Mouse (Mus musculus) activated CD4-positive, CD25-positive, alpha-beta regulatory T cell, adult 4 months (primary cell): ENCODE data around the gene Ddost. TPM values are rescaled to one million over a fixed set of nuclear protein-coding genes. Genes with fewer than 3 reads are reported as not detected.

ENCODE experiments used
- ATAC-seq: one replicate; pipeline ENCODE4 v1.8.0; 2017
- polyA plus RNA-seq, 2 experiments: library from polyadenylated mRNA; unstranded; fragments of 100-300 nt; shearing (Covaris generic); gene quantifications; one replicate each; pipeline ENCODE4 v1.2.1; 2017

Ddost gene
- polyA plus RNA-seq, 2 experiments from 2014 or later: 91.1 to 119 TPM

DNA sequence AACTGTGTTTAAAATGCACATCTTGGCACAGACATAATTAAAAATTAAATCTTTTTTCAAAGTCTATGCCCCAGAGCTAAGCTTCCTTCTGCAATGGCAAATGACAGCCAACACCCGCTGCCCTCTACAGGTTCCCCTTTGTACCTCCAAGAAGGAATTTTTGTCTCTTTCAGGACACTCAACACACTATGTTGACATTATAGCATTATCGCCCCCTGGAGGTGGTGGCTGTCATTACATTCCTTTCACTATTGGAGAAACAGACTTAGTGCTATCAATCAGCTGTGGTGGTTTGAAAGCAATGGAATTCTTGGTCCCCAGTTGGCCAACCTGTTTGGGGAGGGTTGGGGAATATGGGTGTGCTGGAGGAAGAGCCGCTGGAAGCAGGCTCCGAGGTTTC lies 35.4 kb downstream of the Ddost start:
- ATAC-seq: no peak

DNA sequence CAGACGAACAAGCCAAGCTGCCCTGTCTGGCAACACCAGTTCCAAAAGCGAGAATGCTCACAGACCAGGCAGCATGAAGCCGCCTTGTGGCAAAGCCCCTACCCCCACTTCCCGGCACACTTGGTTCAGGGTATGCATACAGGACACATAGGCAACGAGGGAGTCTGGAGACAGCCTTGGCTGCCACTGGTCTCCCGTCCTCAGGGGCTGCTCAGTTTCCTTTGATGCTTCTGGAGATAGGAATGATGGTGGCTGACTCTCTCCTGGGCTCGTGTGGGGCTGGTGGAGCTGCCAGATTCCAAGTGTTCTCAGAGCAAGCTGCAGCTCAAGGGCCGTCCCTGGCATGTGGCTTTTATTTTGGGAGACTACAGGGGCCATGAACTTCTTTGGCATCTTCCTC lies 36.9 kb downstream of the Ddost start:
- ATAC-seq: no peak

DNA sequence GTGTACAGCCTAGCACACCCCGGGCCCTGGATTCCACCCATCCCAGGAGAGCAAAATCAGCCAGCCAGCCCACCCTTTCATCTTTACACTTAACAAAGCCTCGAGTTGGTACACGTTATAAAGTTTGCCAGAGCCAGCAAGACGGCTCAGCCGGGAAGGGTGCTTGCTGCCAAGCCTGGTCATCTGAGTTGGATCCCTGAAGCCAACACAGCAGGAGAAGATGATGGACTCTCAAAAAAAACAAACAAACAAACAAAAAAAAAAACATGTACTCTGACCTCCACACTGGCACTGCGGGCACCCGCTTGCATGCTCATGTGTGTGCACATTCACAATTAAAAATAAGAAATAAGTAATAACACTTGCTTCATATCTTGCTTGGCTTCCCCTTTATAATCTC lies 37.5 kb downstream of the Ddost start:
- no peak for ATAC-seq

DNA sequence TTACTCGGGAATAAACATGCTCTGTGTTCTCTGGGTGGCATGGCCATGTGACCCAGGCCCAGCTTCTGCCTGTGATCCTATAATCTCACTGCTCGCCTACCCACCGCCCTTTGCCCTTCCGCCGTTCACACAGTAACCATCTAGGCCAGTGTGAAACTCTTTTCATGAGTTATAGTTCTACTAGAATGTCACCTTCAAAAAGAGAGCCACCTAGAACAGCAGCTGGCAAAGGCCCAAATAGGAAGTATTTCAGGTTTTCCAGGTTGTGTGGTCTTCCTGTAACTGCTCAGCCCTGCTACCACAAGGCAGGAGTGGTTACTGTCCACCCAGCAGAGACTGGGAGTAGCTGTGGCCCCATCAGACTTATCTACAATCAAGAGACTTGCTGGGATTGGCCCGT lies 38.2 kb downstream of the Ddost start:
- no peak for ATAC-seq

DNA sequence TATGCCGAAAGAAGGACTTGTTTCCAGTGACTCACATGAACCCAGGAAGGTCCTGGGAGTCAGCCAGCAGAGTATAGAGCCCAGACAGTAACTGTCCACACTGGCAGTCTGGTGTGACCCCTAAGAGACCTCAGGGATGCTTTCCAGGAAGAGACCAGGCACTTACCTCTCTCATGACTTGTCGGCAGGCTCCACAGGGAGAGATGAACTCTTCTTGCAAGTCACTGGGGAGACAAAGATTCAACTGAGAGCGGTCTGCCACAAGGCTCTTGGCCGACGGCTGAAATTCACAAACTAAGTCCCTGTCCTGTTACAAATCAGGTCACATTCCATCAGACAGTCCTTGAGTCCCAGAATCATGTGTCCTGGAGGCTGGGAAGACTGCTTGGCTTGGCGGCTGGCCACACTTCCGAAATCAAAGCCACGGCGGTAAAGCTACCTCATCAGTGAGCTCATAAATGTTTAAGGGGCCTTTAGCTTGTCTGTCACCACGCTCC lies 38.9 kb downstream of the Ddost start:
- no peak for ATAC-seq

DNA sequence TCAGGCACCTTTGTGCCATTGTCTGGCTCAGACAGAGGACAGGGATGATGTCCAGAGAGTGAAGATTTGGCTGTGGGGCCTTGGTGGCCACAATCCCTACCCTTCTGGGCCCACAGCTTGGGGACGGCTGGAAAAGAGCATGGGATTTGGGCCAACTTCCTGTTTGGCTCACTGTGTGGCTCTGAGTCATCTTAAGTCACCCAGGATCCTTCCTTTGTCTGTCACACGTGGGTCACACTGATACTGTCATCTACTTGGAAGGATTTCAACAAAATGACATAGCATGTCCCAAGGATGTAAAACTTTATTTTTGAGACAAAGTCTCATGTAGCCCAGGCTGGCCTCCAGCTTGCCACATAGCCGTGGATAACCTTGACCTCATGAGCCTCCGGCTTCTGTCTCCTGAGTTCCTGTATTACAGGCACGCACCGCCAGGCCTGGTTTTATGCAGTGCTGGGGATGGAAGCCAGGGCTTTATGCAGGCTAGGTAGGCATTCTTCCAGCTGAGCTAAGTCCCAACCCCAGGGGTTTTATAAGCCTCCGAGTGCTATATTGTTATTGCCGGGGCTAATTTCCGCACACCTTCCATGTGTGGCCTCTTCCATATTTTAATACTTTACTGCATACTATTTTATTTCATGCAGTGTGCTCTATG lies 40.5 kb downstream of the Ddost start:
- no peak for ATAC-seq

DNA sequence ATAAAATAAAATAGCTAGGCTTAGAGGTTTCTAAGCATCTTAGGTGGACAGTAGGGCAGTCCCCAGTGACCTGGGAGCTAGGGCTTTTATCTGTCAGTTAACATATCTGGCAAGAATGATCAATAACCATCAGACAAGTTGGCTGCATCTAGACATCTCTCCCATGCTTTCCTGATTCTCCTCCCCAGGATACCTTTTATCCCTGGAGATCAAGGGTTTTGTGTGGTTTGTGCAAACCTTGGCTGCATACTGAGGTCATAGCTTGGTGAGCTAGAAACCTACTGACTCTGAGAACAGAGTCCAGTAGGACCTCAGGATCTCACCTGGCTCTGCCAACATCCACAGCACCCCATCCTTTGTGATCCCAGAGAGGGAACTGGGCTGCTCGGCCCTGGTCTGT lies 42.8 kb downstream of the Ddost start:
- no peak for ATAC-seq

DNA sequence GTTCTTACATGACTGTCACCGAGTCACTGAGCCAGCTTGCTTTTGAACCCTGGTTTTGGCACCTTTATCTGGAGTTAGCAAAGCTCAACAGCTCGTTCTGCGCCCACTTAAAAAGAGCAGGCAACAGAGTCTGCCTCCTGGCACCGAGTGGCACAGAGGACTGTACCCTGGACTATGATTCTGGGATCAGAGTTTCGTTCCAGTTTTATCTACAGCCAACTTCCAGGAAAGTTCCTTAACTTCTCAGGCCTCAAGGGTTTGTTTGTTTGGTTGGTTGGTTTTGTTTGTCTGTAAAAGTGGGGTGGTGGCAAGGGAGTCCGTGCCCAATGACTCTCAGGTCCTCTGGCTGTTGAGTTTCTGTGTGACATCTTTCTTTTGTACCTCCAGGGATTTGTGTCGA lies 44.2 kb downstream of the Ddost start:
- ATAC-seq: no peak

DNA sequence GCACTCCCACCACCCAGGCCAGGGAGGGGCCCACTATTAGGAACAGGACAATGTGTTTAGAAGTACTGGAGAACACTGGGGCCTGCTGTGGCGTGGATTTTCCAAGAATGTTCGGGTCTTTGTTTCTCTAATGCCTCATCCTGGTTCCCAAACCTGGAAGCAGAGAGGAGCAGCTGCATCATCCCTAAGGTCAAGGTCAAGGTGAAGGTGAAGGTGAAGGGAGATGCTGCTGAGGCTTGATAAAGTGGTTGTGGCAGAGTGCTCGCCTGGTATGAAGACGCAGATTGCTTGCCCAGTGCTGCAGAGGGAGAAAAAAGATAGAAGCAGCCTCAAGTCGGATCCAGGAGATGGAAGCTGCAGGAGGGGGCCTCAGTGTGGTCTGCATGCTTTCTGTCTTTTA lies 47.3 kb downstream of the Ddost start:
- ATAC-seq: no peak

DNA sequence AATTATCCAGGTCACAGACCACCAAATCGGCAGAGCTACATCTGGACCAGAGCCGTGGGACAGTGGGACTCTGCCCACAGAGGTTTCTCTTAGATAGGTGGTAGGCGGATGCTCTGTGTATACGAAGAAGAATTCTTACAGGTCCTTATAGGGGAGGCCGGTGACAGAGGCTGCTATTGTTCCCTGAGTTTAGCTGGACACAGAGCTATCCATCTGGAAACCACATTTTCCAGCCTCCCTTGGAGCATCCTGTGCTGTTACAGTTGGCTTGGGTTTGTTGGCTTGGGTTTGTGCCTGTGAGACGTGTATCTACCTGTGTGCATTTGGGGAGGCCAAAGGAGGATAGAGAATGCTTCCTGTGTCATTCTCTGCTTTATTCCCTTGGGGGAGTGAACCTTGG lies 48.2 kb downstream of the Ddost start:
- ATAC-seq: no peak

DNA sequence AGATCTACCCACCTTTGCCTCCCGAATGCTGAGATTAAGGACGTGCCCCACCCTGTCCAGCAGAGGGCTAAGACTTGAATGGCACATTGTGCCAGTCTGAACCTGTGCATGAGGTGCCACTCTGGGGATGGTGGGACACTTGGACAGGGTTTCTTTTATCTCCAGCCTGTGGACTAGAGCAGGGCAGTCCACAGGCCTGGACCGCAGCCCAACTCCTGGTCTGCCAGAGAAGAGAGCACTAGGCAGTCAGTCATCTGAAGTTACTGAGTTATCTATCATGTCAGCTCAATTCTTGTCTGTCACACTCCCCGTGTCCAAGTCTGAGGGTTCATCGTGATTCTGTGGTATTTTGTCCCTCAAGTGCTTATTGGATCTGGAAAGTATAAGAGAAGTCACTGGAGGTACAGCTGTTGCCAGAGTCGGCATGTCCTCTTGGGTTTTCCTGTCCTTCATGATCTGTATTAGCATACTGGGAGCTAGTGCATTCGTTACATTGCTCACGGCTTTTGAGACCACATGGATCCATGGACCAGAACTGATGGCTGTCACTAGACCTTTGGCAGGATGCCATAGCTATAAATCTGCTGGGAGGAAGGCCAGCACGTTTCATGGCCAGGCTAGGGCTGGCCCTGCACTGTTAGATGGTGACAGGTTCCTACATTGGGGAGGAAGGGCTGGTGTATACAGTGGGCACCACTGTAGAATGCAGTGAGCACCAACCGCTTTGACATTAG lies 49.1 kb downstream of the Ddost start:
- ATAC-seq: no peak

DNA sequence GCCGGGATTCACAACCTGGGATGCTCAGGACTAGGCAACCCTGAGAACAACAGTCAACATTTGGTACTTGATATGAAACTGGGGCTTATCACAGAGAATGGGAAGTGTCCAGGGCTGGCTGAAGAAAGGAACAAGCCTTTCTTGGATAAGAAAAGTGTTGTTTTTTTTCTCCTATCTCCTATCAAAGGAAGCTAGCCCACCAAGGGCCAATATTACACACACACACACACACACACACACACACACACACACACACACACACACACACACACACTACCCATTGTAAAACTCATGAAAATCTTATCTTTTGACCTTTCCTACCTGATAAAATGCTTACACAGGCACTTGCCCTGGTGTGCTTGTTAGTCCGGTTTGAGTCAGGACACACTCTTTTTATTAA lies 51.0 kb downstream of the Ddost start:
- no peak for ATAC-seq

DNA sequence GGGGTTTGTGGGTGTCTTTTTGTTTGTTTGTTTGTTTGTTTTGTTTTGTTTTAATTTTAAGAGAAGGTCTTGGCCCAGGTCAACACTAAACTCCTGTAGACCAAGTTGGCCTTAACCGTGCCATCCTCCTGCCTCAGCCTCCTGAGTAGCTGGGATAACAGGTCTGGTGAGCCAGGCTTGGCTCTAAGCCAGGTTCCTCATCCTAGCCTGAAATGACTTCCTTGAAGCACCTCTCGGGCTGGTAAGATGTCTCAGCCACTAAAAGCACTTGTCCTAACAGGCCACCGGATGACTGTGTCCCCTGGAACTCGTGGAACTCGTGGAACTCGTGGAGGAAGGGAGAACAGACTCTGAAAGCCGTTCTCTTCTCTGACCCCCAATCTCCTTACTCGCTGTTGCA lies 51.6 kb downstream of the Ddost start:
- ATAC-seq: no peak

DNA sequence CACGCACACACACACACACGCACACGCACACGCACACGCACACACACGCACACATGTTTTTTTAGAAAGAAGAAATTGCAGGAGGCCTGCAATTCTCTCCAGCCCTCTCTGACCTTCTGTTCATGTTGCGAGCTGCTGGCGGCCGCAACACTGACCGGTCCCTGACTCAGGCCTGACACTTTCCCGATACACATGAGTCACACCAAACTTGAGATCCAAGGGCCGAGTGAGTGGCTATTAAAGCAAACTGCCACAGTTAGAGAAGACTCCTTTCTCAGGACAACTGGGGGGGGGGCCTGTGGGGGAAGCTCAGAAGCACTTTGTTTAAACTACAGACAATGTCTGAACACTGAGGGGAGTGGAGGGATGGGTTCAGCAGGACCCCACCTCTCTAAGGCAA lies 52.0 kb downstream of the Ddost start:
- ATAC-seq: no peak

DNA sequence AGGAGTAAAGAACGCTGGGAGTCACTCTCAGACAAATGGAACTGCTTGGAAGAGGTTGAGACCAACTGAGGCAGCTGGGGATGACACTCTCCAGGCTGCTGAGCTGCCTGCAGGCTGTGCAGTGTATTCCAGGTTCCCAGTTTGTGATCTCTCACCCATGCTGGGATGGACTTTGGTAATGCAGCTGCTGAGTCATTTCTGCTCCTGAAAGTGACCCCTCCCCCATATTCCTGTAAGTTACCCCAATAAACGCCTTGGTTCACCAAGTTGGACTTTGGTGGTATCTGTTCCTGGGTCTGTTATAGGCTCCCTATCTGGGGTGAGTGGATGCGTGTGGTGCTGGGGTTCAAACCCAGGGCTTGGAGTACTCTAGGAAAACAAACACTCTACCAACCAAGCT lies 53.6 kb downstream of the Ddost start:
- no peak for ATAC-seq

DNA sequence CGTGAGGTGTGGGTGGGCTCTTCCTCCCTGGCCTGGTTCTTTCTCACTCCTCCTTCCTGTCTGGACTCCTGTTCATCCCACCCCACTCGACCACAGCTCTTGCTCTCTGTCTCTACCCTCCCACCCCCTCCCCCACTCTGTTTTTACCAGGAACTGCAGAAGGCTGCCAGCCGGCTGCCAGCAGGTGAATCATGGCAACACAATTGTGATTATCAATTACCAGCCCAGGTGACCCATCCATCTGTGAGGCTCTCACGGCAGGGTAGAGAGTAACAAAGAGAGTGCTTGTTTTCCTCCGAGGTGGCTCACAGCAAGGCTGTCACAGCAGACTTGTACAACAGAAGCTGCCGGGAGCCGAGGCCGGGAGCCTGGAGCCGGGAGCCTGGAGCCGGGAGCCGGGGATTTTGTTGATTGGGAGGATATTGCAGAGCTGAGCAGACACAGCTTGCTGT lies 56.9 kb downstream of the Ddost start:
- ATAC-seq: no peak

Other genes with a start within 250 kb of the Ddost start
- gene Hp1bp3, start 88.4 kb upstream of the Ddost start, polyA plus RNA-seq: 100 to 1,000 TPM; 130 to 146 TPM
- gene Sh2d5, start 54.3 kb upstream of the Ddost start, polyA plus RNA-seq: under 1 TPM in 1 of 2 experiments, not detected in 1; 0.17 TPM
- gene Kif17, start 54.3 kb upstream of the Ddost start, polyA plus RNA-seq: not detected
- 10 to 100 TPM in 1 of 2 experiments, 1 to 10 TPM in 1; 5.6 to 15.3 TPM for gene Pink1, start 21.6 kb downstream of the Ddost start, polyA plus RNA-seq
- not detected for gene Cda, start 63.3 kb downstream of the Ddost start, polyA plus RNA-seq
- gene Fam43b, start 91.8 kb downstream of the Ddost start, polyA plus RNA-seq: not detected
- 10 to 100 TPM; 12.9 to 14.0 TPM for gene Mul1, start 129.9 kb downstream of the Ddost start, polyA plus RNA-seq
- under 1 TPM; 0.38 to 0.80 TPM for gene Camk2n1, start 149.6 kb downstream of the Ddost start, polyA plus RNA-seq